Mouse (Mus musculus): ENCODE measurements around the gene Iltifb. TPM values are rescaled to one million over a fixed set of nuclear protein-coding genes. Genes with fewer than 3 reads are reported as not detected.
"Not testable (repeated sequence)": the region's sequence is repeated elsewhere in the genome, so short reads cannot be mapped to it uniquely, and the experiment has no call there.

Gene Iltifb
- not detected for total RNA-seq (2022)

DNA sequence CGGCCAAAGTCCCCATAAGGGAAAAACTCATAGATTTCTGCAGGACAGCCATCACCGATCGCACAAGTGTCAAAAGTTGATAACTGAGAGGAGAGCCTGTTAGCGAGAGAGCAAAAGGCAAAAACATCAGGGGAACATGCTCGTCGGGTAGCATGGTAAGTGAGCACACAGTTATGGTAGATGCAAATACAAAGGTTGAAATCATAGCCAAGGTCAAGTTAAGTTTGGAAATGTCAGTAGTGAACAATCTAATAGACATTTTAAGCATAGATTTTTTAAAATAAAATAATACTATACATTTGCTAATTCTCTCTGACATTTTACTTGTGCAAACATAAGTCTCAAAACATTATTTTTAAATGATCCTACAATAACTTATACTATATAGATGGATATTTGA, at the start of gene Iltifb:
Gene Iltifb, minus strand, starts transcription at position 101 of the 400 bp plus-strand sequence.
- DNase-seq (ENCODE audit: low spot score in 2 of 2): no peak

DNA sequence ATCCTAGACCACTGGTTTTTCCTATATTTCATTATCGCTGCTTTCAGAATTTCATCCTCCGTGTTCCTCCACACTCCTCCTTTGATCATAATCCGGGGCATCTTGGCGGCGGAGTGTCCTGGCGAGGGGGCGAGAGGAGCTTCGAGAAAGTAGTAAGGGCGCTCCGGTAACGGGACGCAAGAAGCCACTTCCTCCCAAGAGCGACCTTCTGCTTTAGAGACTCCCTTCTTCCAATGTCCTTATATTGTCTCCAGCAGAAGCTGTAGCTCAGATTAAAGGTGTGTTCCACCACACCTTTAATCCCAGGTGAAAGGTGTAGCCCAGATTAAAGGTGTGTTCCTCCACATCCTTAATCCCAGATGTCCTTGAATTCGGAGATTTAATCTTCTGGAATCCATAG, 48.3 kb upstream of the Iltifb start, which contains the start of gene Gm9046:
Gene Gm9046, minus strand, starts transcription at position 101 of the 400 bp plus-strand sequence.
- not testable (repeated sequence) for DNase-seq (ENCODE audit: low spot score in 2 of 2)

DNA sequence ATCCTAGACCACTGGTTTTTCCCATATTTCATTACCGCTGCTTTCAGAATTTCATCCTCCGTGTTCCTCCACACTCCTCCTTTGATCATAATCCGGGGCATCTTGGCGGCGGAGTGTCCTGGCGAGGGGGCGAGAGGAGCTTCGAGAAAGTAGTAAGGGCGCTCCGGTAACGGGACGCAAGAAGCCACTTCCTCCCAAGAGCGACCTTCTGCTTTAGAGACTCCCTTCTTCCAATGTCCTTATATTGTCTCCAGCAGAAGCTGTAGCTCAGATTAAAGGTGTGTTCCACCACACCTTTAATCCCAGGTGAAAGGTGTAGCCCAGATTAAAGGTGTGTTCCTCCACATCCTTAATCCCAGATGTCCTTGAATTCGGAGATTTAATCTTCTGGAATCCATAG, 42.9 kb upstream of the Iltifb start, which contains the start of gene Gm9045:
Gene Gm9045, minus strand, starts transcription at position 101 of the 400 bp plus-strand sequence.
- not testable (repeated sequence) for DNase-seq (ENCODE audit: low spot score in 2 of 2)

DNA sequence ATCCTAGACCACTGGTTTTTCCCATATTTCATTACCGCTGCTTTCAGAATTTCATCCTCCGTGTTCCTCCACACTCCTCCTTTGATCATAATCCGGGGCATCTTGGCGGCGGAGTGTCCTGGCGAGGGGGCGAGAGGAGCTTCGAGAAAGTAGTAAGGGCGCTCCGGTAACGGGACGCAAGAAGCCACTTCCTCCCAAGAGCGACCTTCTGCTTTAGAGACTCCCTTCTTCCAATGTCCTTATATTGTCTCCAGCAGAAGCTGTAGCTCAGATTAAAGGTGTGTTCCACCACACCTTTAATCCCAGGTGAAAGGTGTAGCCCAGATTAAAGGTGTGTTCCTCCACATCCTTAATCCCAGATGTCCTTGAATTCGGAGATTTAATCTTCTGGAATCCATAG, 37.5 kb upstream of the Iltifb start, which contains the start of gene Gm9044:
Gene Gm9044, minus strand, starts transcription at position 101 of the 400 bp plus-strand sequence.
- DNase-seq (ENCODE audit: low spot score in 2 of 2): not testable (repeated sequence)

DNA sequence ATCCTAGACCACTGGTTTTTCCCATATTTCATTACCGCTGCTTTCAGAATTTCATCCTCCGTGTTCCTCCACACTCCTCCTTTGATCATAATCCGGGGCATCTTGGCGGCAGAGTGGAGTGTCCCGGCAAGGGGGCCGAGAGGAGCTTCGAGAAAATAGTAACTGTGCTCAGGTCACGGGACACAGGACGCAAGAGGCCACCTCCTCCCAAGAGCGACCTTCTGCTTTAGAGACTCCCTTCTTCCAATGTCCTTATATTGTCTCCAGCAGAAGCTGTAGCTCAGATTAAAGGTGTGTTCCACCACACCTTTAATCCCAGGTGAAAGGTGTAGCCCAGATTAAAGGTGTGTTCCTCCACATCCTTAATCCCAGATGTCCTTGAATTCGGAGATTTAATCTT, 32.0 kb upstream of the Iltifb start, which contains the start of gene Gm9040:
Gene Gm9040, minus strand, starts transcription at position 101 of the 400 bp plus-strand sequence.
- DNase-seq (ENCODE audit: low spot score in 2 of 2): not testable (repeated sequence)

DNA sequence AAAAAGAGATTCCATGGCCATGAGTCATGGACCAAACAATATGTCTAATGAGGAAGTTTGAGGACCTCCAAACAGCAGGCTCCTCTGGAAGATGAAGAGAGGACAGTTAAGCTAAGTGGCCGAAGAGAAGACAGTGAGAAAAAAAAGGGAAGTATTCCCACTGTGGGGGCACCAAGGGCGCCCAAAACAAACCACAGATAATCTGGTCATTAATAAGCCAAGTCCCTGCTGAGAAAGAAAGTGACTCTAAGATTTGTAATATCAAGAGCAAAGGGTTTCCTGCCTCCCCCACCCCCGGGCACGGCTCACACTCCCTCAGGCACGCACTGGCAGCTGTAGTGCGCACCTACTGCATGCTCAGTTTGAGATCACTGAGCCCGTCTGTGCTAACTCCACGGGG, 24.2 kb upstream of the Iltifb start:
- DNase-seq (ENCODE audit: low spot score in 2 of 2): no peak

DNA sequence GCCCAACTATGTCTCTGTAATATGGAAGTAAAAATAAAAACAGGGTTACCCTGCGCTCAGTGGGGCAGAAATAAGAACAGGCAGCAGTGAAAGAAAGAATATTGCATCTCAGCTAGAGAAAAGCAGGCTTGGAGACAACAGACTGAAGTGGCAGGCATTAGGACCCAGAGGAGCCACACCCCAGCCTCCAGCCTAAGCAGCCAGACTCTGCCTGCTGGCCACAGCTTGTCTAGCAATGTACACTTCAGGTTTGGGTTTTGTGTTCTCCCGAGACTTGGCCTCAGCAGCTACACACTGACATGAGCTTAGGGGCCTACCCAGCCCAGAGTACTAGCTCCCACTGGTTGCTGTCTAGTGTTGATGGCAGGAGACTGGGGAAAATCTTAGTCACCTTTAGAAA, 7.3 kb upstream of the Iltifb start:
- DNase-seq (ENCODE audit: low spot score in 2 of 2): not testable (repeated sequence)

DNA sequence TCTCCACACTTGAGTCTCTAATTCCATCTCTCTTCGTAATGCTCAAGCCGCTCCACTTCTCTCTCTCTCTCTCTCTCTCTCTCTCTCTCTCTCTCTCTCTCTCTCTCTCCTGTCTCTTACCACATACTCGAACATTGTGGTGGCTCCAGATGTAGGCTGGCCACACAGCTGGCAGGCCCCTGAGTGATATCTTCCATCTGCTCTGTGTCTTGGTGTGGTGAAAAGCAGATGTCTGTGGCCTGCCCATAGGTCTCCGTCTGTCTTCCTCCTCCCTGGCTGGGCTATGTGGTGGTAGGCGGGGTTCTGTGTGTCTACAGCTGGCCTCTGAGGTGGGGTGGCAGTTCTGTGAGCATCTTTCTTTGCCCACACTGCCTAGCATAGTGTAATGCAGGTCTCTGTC, 11.8 kb downstream of the Iltifb start:
- DNase-seq (ENCODE audit: low spot score in 2 of 2): not testable (repeated sequence)

DNA sequence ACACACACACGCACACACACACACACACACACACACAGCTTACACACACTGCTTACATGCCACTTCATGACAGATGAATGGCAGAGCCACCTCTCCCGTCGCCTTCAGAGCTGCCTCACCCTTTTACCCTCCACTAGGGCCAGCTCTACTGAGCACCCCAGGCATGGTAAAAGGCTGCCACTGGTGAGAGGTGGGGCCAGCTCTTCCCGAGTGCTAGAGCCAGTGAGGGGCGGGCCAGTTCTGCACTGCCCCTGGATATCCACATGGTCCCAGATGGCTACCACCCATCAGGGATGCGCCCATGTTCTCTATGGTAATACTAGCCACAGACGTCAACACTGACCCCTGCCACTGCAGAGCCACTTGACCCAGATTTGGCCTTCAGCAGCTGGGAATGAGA, 12.3 kb downstream of the Iltifb start:
- DNase-seq (ENCODE audit: low spot score in 2 of 2): not testable (repeated sequence)

DNA sequence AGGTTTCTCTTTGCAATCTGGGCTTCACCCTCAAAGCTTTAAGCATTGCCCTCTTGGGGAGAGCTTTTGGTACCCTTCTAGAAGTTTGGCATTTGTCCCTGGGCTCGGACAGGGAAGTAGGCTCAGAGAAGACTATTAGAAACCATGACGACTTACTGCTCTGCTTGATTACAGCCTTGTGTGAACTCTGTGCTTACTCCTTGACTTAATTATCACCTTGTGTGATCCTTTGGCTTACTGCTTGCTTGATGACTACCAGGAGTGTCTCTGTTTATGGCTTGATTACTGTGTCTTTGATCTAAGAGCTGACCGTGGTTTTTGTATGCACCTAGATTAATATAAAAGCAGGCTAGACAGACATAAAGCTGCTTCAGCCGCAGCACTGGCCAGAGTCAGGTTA, 16.8 kb downstream of the Iltifb start:
- DNase-seq (ENCODE audit: low spot score in 2 of 2): not testable (repeated sequence)

DNA sequence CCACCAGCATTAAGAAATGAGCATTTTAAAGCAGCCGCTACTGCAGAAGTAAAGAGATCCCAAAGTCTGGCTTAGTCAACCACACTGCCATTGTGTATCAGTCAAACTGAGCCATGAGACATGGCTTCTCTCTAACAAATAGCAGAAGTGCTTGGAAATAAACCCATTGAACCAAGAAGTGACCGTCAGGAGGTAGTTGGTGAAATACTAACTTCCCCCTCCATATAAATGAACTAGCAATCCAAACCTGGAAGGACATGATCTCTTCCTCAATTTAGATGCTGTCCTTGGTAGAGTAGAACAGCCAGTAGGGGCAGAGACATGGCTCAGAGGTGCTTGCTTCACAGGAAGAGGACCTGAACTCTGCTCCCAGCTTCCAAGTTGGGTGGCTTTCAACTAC, 23.4 kb downstream of the Iltifb start:
- DNase-seq (ENCODE audit: low spot score in 2 of 2): not testable (repeated sequence)

DNA sequence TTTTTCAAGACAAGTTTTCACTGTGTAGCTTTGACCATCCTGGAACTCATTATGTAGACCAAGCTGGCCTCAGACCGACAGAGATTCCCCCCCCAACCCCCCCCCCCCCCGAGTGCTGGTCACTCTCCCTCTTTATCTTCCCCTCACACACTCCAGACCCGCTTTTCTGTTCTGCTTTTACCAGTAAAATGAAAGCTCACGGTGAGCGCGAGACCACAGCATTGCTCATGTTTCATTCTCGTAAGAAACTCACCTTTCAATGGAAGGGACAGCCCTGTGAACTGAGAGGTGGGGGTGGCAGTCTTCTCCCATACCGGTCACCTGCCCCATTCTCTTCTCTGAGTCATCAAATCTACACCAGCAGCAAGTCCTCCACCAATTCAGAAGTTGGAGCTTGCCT, 26.0 kb downstream of the Iltifb start:
- not testable (repeated sequence) for DNase-seq (ENCODE audit: low spot score in 2 of 2)

DNA sequence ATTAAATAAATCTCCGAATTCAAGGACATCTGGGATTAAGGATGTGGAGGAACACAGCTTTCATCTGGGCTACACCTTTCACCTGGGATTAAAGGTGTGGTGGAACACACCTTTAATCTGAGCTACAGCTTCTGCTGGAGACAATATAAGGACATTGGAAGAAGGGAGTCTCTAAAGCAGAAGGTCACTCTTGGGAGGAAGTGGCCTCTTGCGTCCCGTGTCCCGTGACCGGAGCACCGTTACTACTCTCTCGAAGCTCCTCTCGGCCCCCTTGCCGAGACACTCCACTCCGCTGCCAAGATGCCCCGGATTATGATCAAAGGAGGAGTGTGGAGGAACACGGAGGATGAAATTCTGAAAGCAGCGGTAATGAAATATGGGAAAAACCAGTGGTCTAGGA, 36.5 kb downstream of the Iltifb start, which contains the start of gene Gm32802:
Gene Gm32802, plus strand, starts transcription at position 301 of the 400 bp plus-strand sequence.
- DNase-seq (ENCODE audit: low spot score in 2 of 2): not testable (repeated sequence)

DNA sequence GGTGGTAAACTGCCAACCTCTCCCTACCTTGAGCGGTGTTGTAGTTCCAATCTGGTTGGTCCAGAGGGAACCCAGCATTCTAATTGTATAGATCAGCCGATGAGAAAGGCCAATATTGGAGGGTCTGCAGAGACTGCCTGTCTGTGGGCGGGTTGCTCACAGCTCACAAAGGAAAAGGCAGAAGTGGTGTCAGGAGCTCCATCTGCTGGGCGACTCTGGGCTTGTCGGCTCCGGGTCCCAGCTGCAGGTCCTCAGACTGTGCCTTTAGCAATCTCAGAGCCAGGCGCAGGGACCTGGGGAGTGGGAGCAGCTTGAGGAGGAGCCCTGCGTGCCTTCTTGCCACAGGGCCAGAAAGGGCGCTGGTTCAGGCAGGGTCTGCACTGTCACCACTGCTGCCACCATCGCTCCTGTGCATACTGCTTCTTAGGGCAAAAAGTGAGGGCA, 44.0 kb downstream of the Iltifb start:
- peak; percentile 1 for DNase-seq (ENCODE audit: low spot score in 2 of 2)

DNA sequence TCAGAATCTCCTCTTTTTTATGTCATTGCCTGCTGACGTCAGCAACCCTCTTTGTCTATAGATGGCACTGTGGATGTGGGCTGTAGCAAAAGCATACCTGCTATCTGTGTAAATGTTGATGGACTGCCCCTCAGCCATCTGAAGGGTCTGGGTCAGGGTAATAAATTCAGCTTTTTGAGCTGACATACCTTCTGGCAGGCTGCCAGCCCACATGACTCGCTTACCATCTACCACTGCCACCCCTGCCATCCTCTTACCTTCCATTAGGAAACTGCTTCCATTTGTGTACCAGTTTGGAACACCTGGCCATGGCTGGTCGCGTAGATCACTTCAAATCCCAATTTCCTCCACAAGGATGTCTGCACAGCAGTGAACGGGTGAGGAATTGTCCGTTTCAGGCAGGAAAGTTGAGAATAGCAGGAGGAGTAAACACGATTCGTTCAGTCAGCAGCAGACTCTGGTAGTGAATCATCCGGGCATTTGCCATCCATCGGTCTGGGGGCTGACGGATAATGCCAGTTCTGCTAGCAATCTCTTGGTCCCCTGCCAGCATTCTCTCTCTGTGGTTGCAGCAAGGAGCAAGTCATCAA, 45.7 kb downstream of the Iltifb start:
- peak; percentile 1 to 2 for DNase-seq (ENCODE audit: low spot score in 2 of 2)

DNA sequence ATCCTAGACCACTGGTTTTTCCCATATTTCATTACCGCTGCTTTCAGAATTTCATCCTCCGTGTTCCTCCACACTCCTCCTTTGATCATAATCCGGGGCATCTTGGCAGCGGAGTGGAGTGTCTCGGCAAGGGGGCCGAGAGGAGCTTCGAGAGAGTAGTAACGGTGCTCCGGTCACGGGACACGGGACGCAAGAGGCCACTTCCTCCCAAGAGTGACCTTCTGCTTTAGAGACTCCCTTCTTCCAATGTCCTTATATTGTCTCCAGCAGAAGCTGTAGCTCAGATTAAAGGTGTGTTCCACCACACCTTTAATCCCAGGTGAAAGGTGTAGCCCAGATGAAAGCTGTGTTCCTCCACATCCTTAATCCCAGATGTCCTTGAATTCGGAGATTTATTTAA, 54.2 kb downstream of the Iltifb start, which contains the start of gene Gm32717:
Gene Gm32717, minus strand, starts transcription at position 101 of the 400 bp plus-strand sequence.
- not testable (repeated sequence) for DNase-seq (ENCODE audit: low spot score in 2 of 2)

Other genes with a start within 250 kb of the Iltifb start
- gene Mdm1, start 153.2 kb downstream of the Iltifb start, total RNA-seq (2022): 1 to 10 TPM; 1.1 to 1.8 (median 1.6) TPM
- gene Il22, start 90.1 kb downstream of the Iltifb start, total RNA-seq (2022): not detected
- under 1 TPM; 0.29 to 0.54 (median 0.46) TPM for gene Gm32717, start 54.3 kb downstream of the Iltifb start, total RNA-seq (2022)
- gene Gm32802, start 36.4 kb downstream of the Iltifb start, total RNA-seq (2022): under 1 TPM; 0.29 to 0.54 (median 0.46) TPM
- not detected for gene Gm9040, start 31.9 kb upstream of the Iltifb start, total RNA-seq (2022)
- not detected for gene Gm9044, start 37.4 kb upstream of the Iltifb start, total RNA-seq (2022)
- not detected for gene Gm9045, start 42.8 kb upstream of the Iltifb start, total RNA-seq (2022)
- gene Gm9046, start 48.2 kb upstream of the Iltifb start, total RNA-seq (2022): not detected
- not detected for gene Gm9048, start 53.6 kb upstream of the Iltifb start, total RNA-seq (2022)
- not detected for gene Gm9049, start 59.1 kb upstream of the Iltifb start, total RNA-seq (2022)
- gene Ifng, start 146.0 kb upstream of the Iltifb start, total RNA-seq (2022): not detected